ENCODE assay signal across 11 mouse cellular contexts in genomic region chr8:121532381-121532780, GRCm38 (mm10). TPM values are rescaled to one million over a fixed set of nuclear protein-coding genes. Genes with fewer than 3 reads are reported as not detected.
DNase-seq lines count a peak whose midpoint lies in the region; TF ChIP-seq lines count a peak whose summit lies in the region.
"Had no signal": no experiment of that assay in that cellular context is flagged by ENCODE, and none has a peak within 500 bp of the region (broad histone marks: within the 10 kb centered on the region; RNA-seq: fewer than 3 reads in every experiment).

No protein-coding gene starts in this region.

- TF ChIP-seq CTCF in left cerebral cortex, adult 2 months (IDR thresholded peaks at IDR 0.05), result peak; percentile 54
- peak; percentile 67 for TF ChIP-seq CTCF in brain, embryonic 14.5 days (IDR thresholded peaks at IDR 0.05; ENCODE audit: borderline replicate concordance, extremely low read depth, insufficient read depth, insufficient read length)

- intact Hi-C loops in left cerebral cortex, adult 2 months (cut with DNase I), result no loop called here
- intact Hi-C loops in left cerebral cortex, postnatal 14 days (cut with DNase I), result no loop called here

- no peak overlapping the region for H3K27ac ChIP-seq in left cerebral cortex, adult 2 months
- H3K27ac ChIP-seq: liver, embryonic 13.5 days had no signal

- no peak overlapping the region for H3K4me3 ChIP-seq in left cerebral cortex, adult 2 months
- H3K4me3 ChIP-seq: liver, embryonic 13.5 days had no signal

- DNase-seq in adrenal gland, adult 2 months, result peak; percentile 29
- DNase-seq in adrenal gland, postnatal 4 days (ENCODE audit: low spot score in 2 of 2), result no peak
- DNase-seq in left cerebral cortex, adult 2 months (ENCODE audit: extremely low spot score in 1 of 2, low spot score in 2 of 2), result no peak
- DNase-seq in left cerebral cortex, postnatal 14 days (ENCODE audit: low spot score in 2 of 2), result no peak
- no peak for DNase-seq in brain, embryonic 14.5 days (ENCODE audit: low read depth)
- peak; percentile 55 for DNase-seq in lung, postnatal 14 days
- no peak for DNase-seq in adipocyte (ENCODE audit: low spot score)
- no peak for DNase-seq in gastrocnemius, adult 18-20 months (ENCODE audit: low spot score)
- DNase-seq: liver, embryonic 13.5 days had no signal

- TF ChIP-seq POLR2A in brain, embryonic 14.5 days (IDR thresholded peaks at IDR 0.05; ENCODE audit: borderline replicate concordance, extremely low read depth, insufficient read depth, insufficient read length, poor library complexity, severe bottlenecking), result no peak

RNA-seq across cellular contexts. Expression of gene 1700018B08Rik, which starts 11.7 kb away (rescaled TPM):
- not detected for total RNA-seq in adrenal gland, adult 2 months (2021)
- not detected in 2 replicates for polyA plus RNA-seq in adrenal gland, adult 2 months (2012; rRNA removed)
- not detected for total RNA-seq in adrenal gland, postnatal 4 days (2021)
- total RNA-seq in left cerebral cortex, adult 2 months (2021), result not detected
- not detected for total RNA-seq in left cerebral cortex, postnatal 14 days (2021)
- not detected in 2 replicates for polyA plus RNA-seq in brain, embryonic 14.5 days (2012; rRNA removed)
- total RNA-seq in gastrocnemius, adult 18-20 months (2021), result not detected
- polyA plus RNA-seq: C2C12; liver, embryonic 13.5 days; stomach, embryonic 14.5 days had no signal

RNA-seq across cellular contexts. Expression of gene Fbxo31, which starts 46.2 kb away (rescaled TPM):
- total RNA-seq in adrenal gland, adult 2 months (2021), result 10 to 100 TPM; 35.1 to 40.0 TPM
- 61.4 and 73.9 TPM in 2 replicates for polyA plus RNA-seq in adrenal gland, adult 2 months (2012; rRNA removed)
- 10 to 100 TPM; 25.5 to 30.5 TPM for total RNA-seq in adrenal gland, postnatal 4 days (2021)
- total RNA-seq in left cerebral cortex, adult 2 months (2021), result 100 to 1,000 TPM in 1 of 2 experiments, 10 to 100 TPM in 1; 97.8 to 104 TPM
- total RNA-seq in left cerebral cortex, postnatal 14 days (2021), result 100 to 1,000 TPM; 101 to 104 TPM
- polyA plus RNA-seq in brain, embryonic 14.5 days (2012; rRNA removed), result 37.2 and 38.8 TPM in 2 replicates
- total RNA-seq in gastrocnemius, adult 18-20 months (2021), result 100 to 1,000 TPM; 130 to 173 TPM

RNA-seq across cellular contexts. Expression of gene Map1lc3b, which starts 57.8 kb away (rescaled TPM):
- total RNA-seq in adrenal gland, adult 2 months (2021), result 100 to 1,000 TPM; 169 to 183 TPM
- polyA plus RNA-seq in adrenal gland, adult 2 months (2012; rRNA removed), result 92.0 and 145 TPM in 2 replicates
- total RNA-seq in adrenal gland, postnatal 4 days (2021), result 100 to 1,000 TPM; 131 to 133 TPM
- 100 to 1,000 TPM; 178 to 181 TPM for total RNA-seq in left cerebral cortex, adult 2 months (2021)
- 100 to 1,000 TPM; 181 to 183 TPM for total RNA-seq in left cerebral cortex, postnatal 14 days (2021)
- 72.7 and 121 TPM in 2 replicates for polyA plus RNA-seq in brain, embryonic 14.5 days (2012; rRNA removed)
- 100 to 1,000 TPM; 167 to 182 TPM for total RNA-seq in gastrocnemius, adult 18-20 months (2021)

Comparison
In these comparisons a context has a peak if more than half of its experiments do, and no peak if none do; other contexts are left out.
1. DNase-seq: peak in adrenal gland, adult 2 months (single experiment) and lung, postnatal 14 days (single experiment); none in adrenal gland, postnatal 4 days (0 of 2), left cerebral cortex, adult 2 months (0 of 2), left cerebral cortex, postnatal 14 days (0 of 2), brain, embryonic 14.5 days (single experiment), adipocyte (single experiment) and gastrocnemius, adult 18-20 months (single experiment).